Mouse (Mus musculus): ENCODE data around the gene Strip2.

Gene Strip2

DNA sequence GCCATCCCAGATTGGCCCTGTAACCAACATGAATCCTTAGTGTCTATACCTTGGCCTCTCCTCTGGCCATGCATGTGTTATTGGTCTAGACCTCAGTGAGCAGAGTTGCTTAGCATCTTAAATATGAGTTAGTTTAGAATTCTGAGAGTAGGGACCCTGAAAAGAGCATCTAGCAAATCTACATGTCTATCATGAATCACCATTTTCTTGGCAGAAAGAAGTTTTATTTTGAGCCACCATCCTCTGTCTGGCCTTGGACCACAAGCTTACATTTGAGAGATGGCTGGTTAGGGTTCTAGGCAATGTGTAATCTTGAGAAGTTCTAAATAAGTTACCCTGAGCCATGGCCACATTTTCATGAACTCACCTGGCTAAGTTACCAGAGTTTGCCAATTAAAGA, 13.3 kb downstream of the Strip2 start:
- no peak for DNase-seq (ENCODE audit: low read depth, low spot score)

DNA sequence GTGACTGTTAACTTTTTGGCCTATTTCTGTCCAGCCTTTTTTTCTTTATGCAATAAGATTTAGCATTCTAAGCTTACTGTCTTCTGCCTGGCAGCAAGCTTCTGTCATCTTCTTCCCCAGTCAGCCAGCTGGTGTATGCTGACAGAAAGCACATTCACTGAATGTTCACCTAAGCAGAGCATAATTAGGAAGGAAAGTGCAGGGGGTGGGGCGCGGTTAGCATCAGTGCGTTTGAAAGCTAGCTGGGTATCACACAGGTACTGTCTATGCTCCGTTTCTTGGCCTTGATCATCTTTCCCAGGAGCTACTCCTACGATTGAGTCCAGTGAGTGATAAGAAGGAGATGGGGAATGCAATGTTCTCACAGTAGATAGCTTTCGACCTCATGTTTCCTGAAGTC, 13.9 kb downstream of the Strip2 start:
- DNase-seq (ENCODE audit: low read depth, low spot score): peak; percentile 46

- DNase-seq (ENCODE audit: low read depth, low spot score): no peak
Measured at GRCm38 (mm10) chr6:29931181-29931580, 14.4 kb downstream of the Strip2 start.

DNA sequence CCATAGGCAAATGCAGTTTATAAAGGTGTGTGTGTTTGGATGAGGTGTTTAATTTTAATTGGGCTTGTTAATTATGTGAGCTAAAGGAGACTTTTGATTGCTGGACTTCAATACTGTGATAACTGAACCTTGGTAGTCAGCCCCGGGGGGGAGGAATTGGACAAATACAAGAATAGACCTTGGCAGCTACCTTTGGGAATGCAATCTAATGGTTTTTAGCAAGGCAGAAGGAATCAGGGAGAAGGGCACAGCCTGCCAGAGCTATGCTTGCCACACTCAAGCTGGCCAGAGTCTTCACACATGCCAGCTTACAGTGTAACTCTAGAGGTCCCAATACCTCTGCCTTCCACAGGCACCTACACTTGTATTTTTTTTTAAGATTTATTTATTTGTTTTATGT, 18.9 kb downstream of the Strip2 start:
- DNase-seq (ENCODE audit: low read depth, low spot score): no peak

DNA sequence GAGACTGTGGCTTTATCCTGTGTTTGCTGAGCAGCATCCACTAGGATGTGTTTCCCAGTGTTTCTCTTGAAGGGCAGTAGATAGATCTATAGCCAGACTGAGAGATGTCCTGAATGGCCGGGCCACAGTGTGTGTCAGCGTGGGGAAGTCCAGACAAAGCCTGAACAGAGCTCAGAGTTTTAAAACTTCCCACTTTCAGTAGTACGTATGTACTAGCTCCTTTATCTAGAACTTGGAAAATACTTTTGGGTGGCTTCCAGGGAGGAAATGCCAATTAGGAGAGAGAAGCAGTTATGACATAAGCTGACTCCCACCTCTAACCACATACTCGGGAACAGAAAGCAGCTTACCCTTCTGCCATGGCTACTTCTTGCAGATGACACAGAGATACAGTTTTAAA, 23.6 kb downstream of the Strip2 start:
- no peak for DNase-seq (ENCODE audit: low read depth, low spot score)

DNA sequence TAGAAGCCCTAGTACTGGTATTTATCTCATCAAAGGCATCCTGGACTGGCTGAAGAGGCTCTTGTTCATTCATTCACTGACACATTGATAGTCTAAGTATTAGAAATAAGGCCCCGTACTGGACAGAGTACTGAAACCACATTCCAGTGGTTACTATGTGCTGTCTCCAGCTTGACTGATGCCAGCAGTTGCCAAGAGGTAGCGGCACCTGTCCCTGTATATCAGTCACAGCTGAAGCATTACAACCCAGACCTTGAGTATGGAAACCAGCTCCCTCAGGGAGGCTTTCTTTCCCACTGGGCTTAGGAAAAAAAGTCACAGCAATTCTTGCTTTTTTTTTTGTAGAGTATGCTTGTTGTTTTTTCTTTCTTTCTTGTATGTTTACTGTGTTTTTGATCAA, 24.2 kb downstream of the Strip2 start:
- DNase-seq (ENCODE audit: low read depth, low spot score): no peak

- DNase-seq (ENCODE audit: low read depth, low spot score): no peak
Measured at GRCm38 (mm10) chr6:29944465-29944864, 27.7 kb downstream of the Strip2 start.

- DNase-seq (ENCODE audit: low read depth, low spot score): peak; percentile 56
Measured at GRCm38 (mm10) chr6:29946568-29946967, 29.8 kb downstream of the Strip2 start.

DNA sequence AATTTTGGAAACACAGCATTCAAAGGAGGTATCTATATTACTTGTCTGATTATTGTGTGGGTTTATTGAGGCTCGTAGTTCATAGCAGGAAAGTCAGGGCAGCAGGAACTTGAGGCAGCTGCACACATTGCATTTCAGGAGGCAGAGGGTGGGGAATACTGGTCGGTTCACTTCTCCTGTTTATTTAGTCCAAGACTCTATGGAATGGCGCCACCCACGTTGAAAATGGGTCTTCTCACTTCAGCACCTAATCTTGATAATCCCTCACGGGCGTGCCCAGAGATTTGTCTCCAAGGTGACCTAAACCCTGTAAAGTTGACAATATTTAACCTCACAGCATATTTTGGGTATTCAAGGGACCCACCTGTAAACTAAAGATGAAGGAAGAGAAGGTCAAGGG, 31.0 kb downstream of the Strip2 start:
- no peak for DNase-seq (ENCODE audit: low read depth, low spot score)

DNA sequence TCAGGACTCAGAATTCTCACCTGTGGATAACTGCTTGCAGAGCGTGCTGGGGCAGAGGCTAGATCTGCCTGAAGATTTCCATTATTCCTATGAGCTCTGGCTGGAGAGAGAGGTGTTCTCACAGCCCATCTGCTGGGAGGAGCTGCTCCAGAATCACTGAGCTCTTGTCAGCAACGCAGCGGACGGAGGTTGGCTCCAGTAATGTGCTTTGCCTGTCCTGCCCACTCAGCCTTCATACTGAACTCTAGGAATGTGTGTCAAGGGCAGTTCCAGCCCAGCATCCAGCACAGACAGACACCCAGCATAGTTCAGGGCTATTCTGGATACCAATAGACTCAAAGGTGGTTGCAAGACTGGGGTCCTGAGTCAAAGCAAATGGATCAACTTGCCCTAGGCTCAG, 39.9 kb downstream of the Strip2 start:
- no peak for DNase-seq (ENCODE audit: low read depth, low spot score)

DNA sequence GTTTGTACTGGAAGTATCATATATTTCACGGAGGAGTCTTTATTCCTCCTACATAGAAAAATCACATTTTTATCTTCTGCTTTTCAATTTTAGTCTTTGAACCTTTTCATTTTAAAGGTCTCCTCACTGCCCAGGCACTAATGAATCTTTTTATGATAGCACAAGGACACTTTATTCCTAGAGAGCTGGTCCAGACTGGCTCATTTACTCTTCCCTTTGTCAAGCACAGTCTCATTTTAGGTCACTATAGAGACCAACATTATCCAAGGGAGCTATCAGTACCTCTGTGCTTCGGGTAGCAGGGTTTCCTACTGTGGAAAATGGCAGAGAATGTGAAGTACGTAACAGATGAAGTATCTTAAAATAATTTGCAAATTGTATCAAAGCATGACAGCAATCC, 41.9 kb downstream of the Strip2 start:
- no peak for DNase-seq (ENCODE audit: low read depth, low spot score)

DNA sequence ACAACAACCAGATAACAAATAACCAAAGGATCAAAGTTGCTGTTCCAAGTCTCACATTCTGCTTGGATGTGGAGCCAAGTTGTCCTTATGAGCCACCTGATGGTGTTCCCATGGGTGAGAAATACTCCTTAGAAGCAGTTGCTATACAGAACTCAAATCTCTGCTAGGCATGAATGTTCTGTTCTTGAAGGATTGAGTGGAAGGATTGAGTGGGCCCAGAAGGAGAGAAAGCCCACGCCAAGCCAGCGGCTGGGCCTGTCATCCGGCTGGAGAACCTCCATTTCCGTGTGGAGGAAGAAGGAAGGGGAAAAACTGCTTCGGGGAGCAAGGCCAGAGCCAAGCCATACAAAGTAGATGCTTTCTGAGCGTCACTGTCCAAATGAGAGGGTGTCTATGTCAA, 44.3 kb downstream of the Strip2 start:
- DNase-seq (ENCODE audit: low read depth, low spot score): no peak

GRCm38 (mm10) chr6:29967917-29968316, 51.1 kb downstream of the Strip2 start:
- DNase-seq (ENCODE audit: low read depth, low spot score): no peak

- DNase-seq (ENCODE audit: low read depth, low spot score): no peak
Measured at GRCm38 (mm10) chr6:29973341-29973740, 56.5 kb downstream of the Strip2 start.

DNA sequence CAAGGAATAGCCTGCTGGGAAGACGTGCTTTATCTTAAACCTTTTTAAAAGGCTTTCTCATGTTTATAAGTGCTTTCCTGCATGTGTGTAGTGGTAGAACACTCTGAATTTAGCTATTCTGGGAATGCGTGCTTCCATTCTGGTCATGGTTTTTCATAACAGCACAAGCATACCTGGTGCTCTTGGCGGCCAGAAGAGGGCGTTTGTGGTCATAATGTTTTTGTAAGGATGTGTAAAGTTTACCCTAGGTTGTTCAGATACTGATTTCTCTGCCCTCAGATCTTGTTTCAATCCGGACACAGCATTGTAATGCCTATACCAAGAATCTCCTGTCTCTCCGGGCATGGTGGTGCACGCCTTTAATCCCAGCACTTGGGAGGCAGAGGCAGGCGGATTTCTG, 58.0 kb downstream of the Strip2 start:
- peak; percentile 28 for DNase-seq (ENCODE audit: low read depth, low spot score)

GRCm38 (mm10) chr6:29980461-29980860, 63.6 kb downstream of the Strip2 start:
- no peak for DNase-seq (ENCODE audit: low read depth, low spot score)

DNA sequence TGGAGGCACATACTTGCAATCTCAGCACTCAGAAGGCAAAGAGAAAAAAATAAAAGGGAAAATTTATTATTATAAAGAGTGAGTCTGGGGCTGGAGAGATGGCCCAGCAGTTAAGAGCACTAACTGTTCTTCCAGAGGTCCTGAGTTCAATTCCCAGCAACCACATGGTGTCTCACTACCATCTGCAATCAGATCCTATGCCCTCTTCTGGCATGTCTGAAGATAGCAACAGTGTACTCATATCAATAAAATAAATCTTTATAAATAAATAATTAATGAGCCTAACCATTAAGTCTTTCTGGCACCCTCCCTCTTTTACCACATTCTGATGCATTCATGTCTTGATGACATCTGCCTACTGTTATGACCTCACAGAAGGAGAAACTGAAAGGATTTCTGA, 65.0 kb downstream of the Strip2 start:
- DNase-seq (ENCODE audit: low read depth, low spot score): no peak

DNA sequence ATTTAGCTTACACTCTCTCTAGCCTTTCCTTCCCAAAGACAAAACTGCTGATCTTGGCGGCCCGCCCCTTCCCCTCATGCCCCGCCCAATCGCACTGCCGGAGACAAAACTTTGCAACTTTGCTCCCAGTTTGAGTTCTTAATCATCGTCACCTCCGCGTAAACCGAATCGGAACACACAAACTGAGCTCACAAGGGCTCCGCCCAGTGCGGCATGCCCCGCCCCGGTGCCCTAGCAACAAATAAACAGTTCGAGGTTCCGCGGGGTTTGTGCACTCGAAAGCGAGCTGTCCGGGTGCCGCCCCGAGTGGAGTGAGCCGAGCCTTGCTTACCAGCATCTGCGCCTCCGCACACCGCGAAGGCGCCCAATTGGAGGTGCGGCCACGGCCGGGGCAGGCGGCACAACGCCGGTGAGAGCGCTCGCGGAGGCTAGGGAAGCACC, 68.3 kb downstream of the Strip2 start:
- DNase-seq (ENCODE audit: low read depth, low spot score): peak; percentile 92

DNA sequence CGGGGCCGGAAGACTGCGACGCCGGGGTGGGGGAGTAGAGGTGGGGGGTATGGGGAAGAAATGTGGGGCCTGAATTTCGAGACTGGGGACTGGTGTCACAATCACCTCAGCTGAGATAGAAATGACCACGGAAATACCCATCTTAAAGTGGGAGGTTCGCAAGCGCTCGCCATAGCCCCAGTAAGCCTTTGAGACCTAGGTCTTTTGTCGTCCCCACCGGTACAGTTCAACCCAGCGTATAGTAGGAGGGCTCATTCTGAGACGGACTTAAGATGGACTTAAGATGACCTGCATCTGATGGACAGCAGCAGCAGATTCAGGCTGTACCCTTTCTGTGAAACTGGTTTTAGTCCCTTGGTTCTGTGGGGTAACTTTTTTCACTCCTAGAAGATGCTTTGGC, 68.7 kb downstream of the Strip2 start:
- DNase-seq (ENCODE audit: low read depth, low spot score): no peak

DNA sequence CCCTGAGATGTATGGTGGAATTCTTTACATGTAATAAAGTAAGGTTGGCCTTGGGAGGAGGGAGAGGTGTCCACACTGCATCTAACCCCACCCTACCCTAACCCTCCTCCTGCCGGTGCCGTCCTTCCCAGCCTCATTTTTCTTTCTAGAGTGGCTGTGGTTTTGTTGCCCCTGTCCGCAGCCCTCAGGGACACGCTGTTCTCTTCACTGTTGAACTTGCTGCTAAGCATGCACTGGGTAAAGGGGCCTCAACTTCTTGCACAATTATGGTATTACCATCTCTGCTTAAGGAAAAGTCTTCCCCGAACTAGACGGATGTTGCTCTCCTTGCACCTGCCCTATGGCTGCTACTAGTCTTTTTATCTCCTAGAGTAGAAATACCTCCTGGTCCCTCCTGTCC, 69.2 kb downstream of the Strip2 start:
- no peak for DNase-seq (ENCODE audit: low read depth, low spot score)

- DNase-seq (ENCODE audit: low read depth, low spot score): no peak
Measured at GRCm38 (mm10) chr6:29987246-29987645, 70.4 kb downstream of the Strip2 start.

GRCm38 (mm10) chr6:29998140-29998539, 81.3 kb downstream of the Strip2 start:
- DNase-seq (ENCODE audit: low read depth, low spot score): no peak

GRCm38 (mm10) chr6:29998771-29999170, 82.0 kb downstream of the Strip2 start:
- no peak for DNase-seq (ENCODE audit: low read depth, low spot score)

DNA sequence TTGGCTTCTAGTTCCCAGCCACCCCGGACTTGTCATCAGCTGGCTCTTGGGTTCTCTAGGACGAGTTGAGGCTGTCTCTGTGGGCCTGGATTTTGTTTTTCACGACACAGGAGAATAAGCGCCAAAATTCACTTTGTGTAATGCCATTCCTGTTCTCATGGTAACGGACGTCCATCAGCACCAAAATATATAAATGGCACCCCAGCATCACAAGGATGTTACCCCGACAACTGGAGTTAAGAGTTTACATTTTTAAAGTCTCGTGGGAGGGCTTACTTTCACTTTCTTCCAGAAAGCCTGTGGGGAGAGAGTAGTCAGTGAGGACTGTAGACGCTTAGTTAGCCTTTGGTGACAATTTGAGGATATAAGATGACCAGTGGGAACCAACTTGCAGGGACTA, 85.8 kb downstream of the Strip2 start:
- DNase-seq (ENCODE audit: low read depth, low spot score): no peak

DNA sequence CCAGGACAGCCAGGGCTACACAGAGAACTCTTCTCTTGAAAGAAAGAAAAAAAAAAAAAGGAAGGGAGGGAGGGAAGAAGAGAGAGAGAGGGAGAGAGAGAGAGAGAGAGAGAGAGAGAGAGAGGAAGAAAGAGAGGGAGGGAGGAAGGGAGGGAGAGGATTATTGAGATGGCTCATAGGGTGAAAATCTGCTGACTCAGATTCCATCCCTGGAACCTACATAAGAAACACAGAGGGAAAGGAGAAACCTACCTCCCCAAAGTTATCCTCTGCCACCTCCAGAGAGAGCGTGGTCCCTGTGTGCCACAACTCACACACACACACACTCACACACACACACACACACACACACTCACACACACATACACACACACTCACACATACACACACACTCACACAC, 89.0 kb downstream of the Strip2 start:
- DNase-seq (ENCODE audit: low read depth, low spot score): no peak

All from A20 (cell line).